Mouse (Mus musculus) CH12.LX (cell line): Measurements from ENCODE around the gene Gfi1b.

Experiments
- CTCF ChIP-seq, 2 experiments: IDR thresholded peaks in 1 of 2; conservative IDR thresholded peaks in 1 of 2; 2 replicates each; pipeline ENCODE4 v1.5.1; 2011 to 2012; ENCODE audit warnings: low read depth in 2 of 2, low read length in 2 of 2, improper control_type of control experiment in 1 of 2, inconsistent platforms in 1 of 2, mild to moderate bottlenecking in 1 of 2, moderate library complexity in 1 of 2
- MEF2A ChIP-seq: IDR thresholded peaks from 2 replicates; pipeline ENCODE4 v1.6.1; 2014; ENCODE audit warnings: low read depth, mild to moderate bottlenecking, inconsistent platforms, low read length, improper control_type of control experiment, borderline replicate concordance
- MXI1 ChIP-seq: IDR thresholded peaks from 2 replicates; pipeline ENCODE4 v1.6.1; 2011; ENCODE audit warnings: mild to moderate bottlenecking, low read depth, low read length, improper control_type of control experiment
- NELFE ChIP-seq: IDR thresholded peaks from 2 replicates; pipeline ENCODE4 v1.6.1; 2011; ENCODE audit warnings: low read depth, low read length, improper control_type of control experiment
- NRF1 ChIP-seq: IDR thresholded peaks from 2 replicates; pipeline ENCODE4 v1.6.1; 2014; ENCODE audit warnings: low read depth, mild to moderate bottlenecking, inconsistent platforms, low read length, improper control_type of control experiment, moderate library complexity
- PAX5 ChIP-seq: IDR thresholded peaks from 2 replicates; pipeline ENCODE4 v1.6.1; 2012; ENCODE audit warnings: low read length, inconsistent platforms, mixed read lengths
- POLR2A ChIP-seq: IDR thresholded peaks from 2 replicates; pipeline ENCODE4 v1.6.1; 2011; ENCODE audit warnings: low read depth, mild to moderate bottlenecking, improper control_type of control experiment, low read length
- POLR2AphosphoS2 ChIP-seq: IDR thresholded peaks from 2 replicates; pipeline ENCODE4 v1.6.1; 2011; ENCODE audit warnings: low read depth, low read length, improper control_type of control experiment
- RCOR1 ChIP-seq: conservative IDR thresholded peaks from 2 replicates; pipeline ENCODE4 v1.6.1; 2012; ENCODE audit warnings: low read depth, mild to moderate bottlenecking, inconsistent platforms, low read length, improper control_type of control experiment
- UBTF ChIP-seq: IDR thresholded peaks from 2 replicates; pipeline ENCODE4 v1.6.1; 2012; ENCODE audit warnings: low read depth, mild to moderate bottlenecking, inconsistent platforms, low read length, improper control_type of control experiment, moderate library complexity

DNA sequence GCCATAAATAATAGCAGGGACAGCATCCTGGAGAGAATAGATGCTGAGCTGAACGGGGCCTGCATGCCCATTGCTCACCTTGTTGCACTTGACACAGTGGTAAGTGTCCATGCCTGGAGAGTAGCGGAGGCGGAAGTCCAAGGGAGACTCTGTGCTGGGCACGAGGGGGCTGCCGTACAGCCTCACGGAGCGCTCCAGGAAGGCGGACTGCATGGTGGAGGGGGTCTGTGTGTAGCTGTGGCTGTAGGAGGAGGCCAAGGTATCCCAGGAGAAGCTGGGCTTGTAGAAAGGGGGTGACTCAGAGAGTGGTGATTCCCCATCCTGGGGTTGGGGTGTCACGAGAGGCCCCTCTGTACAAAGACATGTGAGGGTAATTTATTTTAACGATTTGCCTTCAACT, 8.2 kb downstream of the Gfi1b start:
- no peak for TF ChIP-seq NELFE
- no peak for TF ChIP-seq POLR2A
- TF ChIP-seq MXI1: no peak
- no peak for TF ChIP-seq UBTF
- TF ChIP-seq CTCF (conservative IDR thresholded peaks at IDR 0.05 in 1 of 2, IDR thresholded peaks at IDR 0.05 in 1 of 2; ENCODE audit: low read depth in 2 of 2, low read length in 2 of 2): no peak
- TF ChIP-seq PAX5: no peak
- TF ChIP-seq MEF2A: no peak
- TF ChIP-seq NRF1: no peak
- TF ChIP-seq POLR2AphosphoS2: no peak
- TF ChIP-seq RCOR1: no peak
